Mouse (Mus musculus) heart, postnatal 0 days (tissue): Measurements from ENCODE around the gene Tap1. TPM values are rescaled to one million over a fixed set of nuclear protein-coding genes. Genes with fewer than 3 reads are reported as not detected.

ENCODE experiments used
- ATAC-seq: fragments of 200-750 bp; cut with Nextera tagmentation; 2 replicates; pipeline ENCODE4 v1.8.0; 2017; ENCODE audit warnings: low read depth, moderate number of reproducible peaks, moderate library complexity; ENCODE audit not compliant: insufficient read depth
- DNase-seq: peaks from one replicate; pipeline ENCODE4 v3.0.0-alpha.2; 2016; ENCODE audit warnings: low spot score
- H3K27ac ChIP-seq: fragments of 300-500 bp; sonication (generic); 2 replicates; pipeline ENCODE4 v1.5.1; 2014; ENCODE audit warnings: low read depth, mild to moderate bottlenecking
- H3K27me3 ChIP-seq: fragments of 300-500 bp; sonication (generic); 2 replicates; pipeline ENCODE4 v1.6.1; 2014; ENCODE audit warnings: low read length, mixed read lengths; ENCODE audit not compliant: control insufficient read depth, insufficient read depth
- H3K36me3 ChIP-seq: fragments of 300-500 bp; sonication (generic); replicated peaks from 2 replicates; pipeline ENCODE4 v1.6.1; 2014; ENCODE audit warnings: low read length, mixed read lengths; ENCODE audit not compliant: control insufficient read depth, insufficient read depth
- H3K4me1 ChIP-seq: fragments of 300-500 bp; sonication (generic); 2 replicates; pipeline ENCODE4 v1.6.1; 2014; ENCODE audit warnings: antibody characterized with exemption; ENCODE audit not compliant: control insufficient read depth, insufficient read depth
- H3K4me2 ChIP-seq: fragments of 300-500 bp; sonication (generic); 2 replicates; pipeline ENCODE4 v1.6.1; 2014; ENCODE audit warnings: low read depth, mild to moderate bottlenecking, low read length, moderate library complexity
- H3K4me3 ChIP-seq: fragments of 300-500 bp; sonication (generic); 2 replicates; pipeline ENCODE4 v1.5.1; 2014; ENCODE audit warnings: low read depth, low read length
- H3K9ac ChIP-seq: fragments of 300-500 bp; sonication (generic); replicated peaks from 2 replicates; pipeline ENCODE4 v1.6.1; 2014; ENCODE audit warnings: low read depth, low read length, mixed read lengths
- H3K9me3 ChIP-seq: fragments of 300-500 bp; sonication (generic); replicated peaks from 2 replicates; pipeline ENCODE4 v1.6.1; 2016; ENCODE audit warnings: low read length; ENCODE audit not compliant: control insufficient read depth
- CTCF ChIP-seq: IDR thresholded peaks from 2 replicates; pipeline ENCODE4 v1.5.1; 2016; ENCODE audit warnings: antibody characterized with exemption, control low read depth, low read depth
- EP300 ChIP-seq: IDR thresholded peaks from 2 replicates; pipeline ENCODE4 v1.6.1; 2016; ENCODE audit warnings: antibody characterized with exemption, low read depth
- WGBS: fragments of 180-500 bp; shearing (Covaris S2); extraction: QIAGEN DNeasy Blood & Tissue Kit; methylation state at CpG from one replicate; pipeline ENCODE4 v1.1.7; 2014; 5-methylcytosine and 5-hydroxymethylcytosine counted together
- polyA plus RNA-seq: library from polyadenylated mRNA; unstranded; fragments of >200 nt; fragmentation: Nextera tagmentation; extraction: Ambion mirVana; gene quantifications from 2 replicates; pipeline ENCODE4 v1.2.1, GENCODE M21; 2015
- total RNA-seq: library from RNA; depleted of rRNA; stranded (reverse); fragments of >200 nt; gene quantifications from 2 replicates; pipeline ENCODE4 v1.2.3, GENCODE M21; 2014; ENCODE audit warnings: low replicate concordance

Tap1 gene
- total and polyA plus RNA-seq, 2 experiments from 2014 or later: 3.7 to 10.7 TPM

- Histone ChIP-seq H3K4me3 (no peak overlapping the region), H3K4me1 (no peaks in the 10 kb centered on the region; the same call in 1 of the 2 replicates), H3K9me3 (no peaks in the 10 kb centered on the region), H3K36me3 (no peaks in the 10 kb centered on the region), H3K27ac (peak overlapping the region; percentile 41; the same call in 1 of the 2 replicates), H3K9ac (no peak overlapping the region), H3K4me2 (peak overlapping the region; percentile 15; the same call in 1 of the 2 replicates), H3K27me3 (peaks cover 33% of the 10 kb centered on the region)
- no peak for DNase-seq
- 87% methylated on average over 16 of the region's 16 CpGs for WGBS
- no peak for TF ChIP-seq CTCF
- no peak for TF ChIP-seq EP300
- ATAC-seq: no peak
These were observed 13.6 kb downstream of the Tap1 start for GRCm38 (mm10) chr17:34200772-34201505.

GRCm38 (mm10) chr17:34201506-34202055, 14.2 kb downstream of the Tap1 start:
- ATAC-seq: no peak
- peaks cover 26% of the 10 kb centered on the region for H3K27me3 ChIP-seq
- H3K4me1 ChIP-seq: no peaks in the 10 kb centered on the region; the same call in 1 of the 2 replicates

GRCm38 (mm10) chr17:34202760-34203442, 15.5 kb downstream of the Tap1 start:
- WGBS: 79% methylated on average over 4 of the region's 4 CpGs
- TF ChIP-seq EP300 (no peak), CTCF (no peak)

More at GRCm38 (mm10) chr17:34201506-34202055, 14.2 kb downstream of the Tap1 start:
- no peak for TF ChIP-seq EP300
- TF ChIP-seq CTCF: no peak
- Histone ChIP-seq H3K4me3 (no peak overlapping the region), H3K9me3 (no peaks in the 10 kb centered on the region), H3K36me3 (no peaks in the 10 kb centered on the region), H3K4me2 (no peak overlapping the region; the same call in 1 of the 2 replicates), H3K27ac (peak overlapping the region; percentile 41; the same call in 1 of the 2 replicates), H3K9ac (no peak overlapping the region)
- 63% methylated on average over 7 of the region's 7 CpGs for WGBS
- DNase-seq: no peak

GRCm38 (mm10) chr17:34203444-34203843, 16.1 kb downstream of the Tap1 start, which contains the start of gene Tap2:
Gene Tap2 (plus strand): TSS chr17:34203527.
- no peaks in the 10 kb centered on the region; the same call in 1 of the 2 replicates for H3K4me1 ChIP-seq
- H3K27ac ChIP-seq: peak within 1 kb of the TSS; percentile 47; the same call in 1 of the 2 replicates
- ATAC-seq: no peak
- H3K4me3 ChIP-seq: peak within 1 kb of the TSS; percentile 93
- peaks cover 8% of the 10 kb centered on the region; the same call in 1 of the 2 replicates for H3K27me3 ChIP-seq
- no peaks in the 10 kb centered on the region for H3K36me3 ChIP-seq
- TF ChIP-seq EP300: no peak
- no peak for TF ChIP-seq CTCF
- peak within 1 kb of the TSS; percentile 75 for H3K9ac ChIP-seq
- H3K9me3 ChIP-seq: no peaks in the 10 kb centered on the region
- H3K4me2 ChIP-seq: peak within 1 kb of the TSS; percentile 99
- WGBS: 69% methylated on average over 5 of the region's 5 CpGs
- no peak for DNase-seq

More at GRCm38 (mm10) chr17:34202760-34203442, 15.5 kb downstream of the Tap1 start:
- DNase-seq: no peak
- no peak overlapping the region for H3K4me3 ChIP-seq
- H3K4me2 ChIP-seq: no peak overlapping the region
- H3K9ac ChIP-seq: no peak overlapping the region
- H3K9me3 ChIP-seq: no peaks in the 10 kb centered on the region
- H3K27me3 ChIP-seq: peaks cover 13% of the 10 kb centered on the region
- no peaks in the 10 kb centered on the region for H3K36me3 ChIP-seq
- no peak for ATAC-seq
- H3K4me1 ChIP-seq: no peaks in the 10 kb centered on the region; the same call in 1 of the 2 replicates
- H3K27ac ChIP-seq: no peak overlapping the region

GRCm38 (mm10) chr17:34204303-34205010, 17.1 kb downstream of the Tap1 start:
- no peaks in the 10 kb centered on the region; the same call in 1 of the 2 replicates for H3K4me1 ChIP-seq
- H3K36me3 ChIP-seq: no peaks in the 10 kb centered on the region
- no peaks in the 10 kb centered on the region for H3K27me3 ChIP-seq
- ATAC-seq (peak; percentile 67; the same call in 1 of the 2 replicates), DNase-seq (peak; percentile 65)
- WGBS: 1% methylated on average over 44 of the region's 44 CpGs
- H3K4me2 ChIP-seq: peak overlapping the region; percentile 99
- H3K9me3 ChIP-seq: no peaks in the 10 kb centered on the region
- peak overlapping the region; percentile 93 for H3K4me3 ChIP-seq
- H3K27ac ChIP-seq: peak overlapping the region; percentile 47; the same call in 1 of the 2 replicates
- TF ChIP-seq EP300: no peak
- peak; percentile 79 for TF ChIP-seq CTCF
- H3K9ac ChIP-seq: peak overlapping the region; percentile 75
